Mouse (Mus musculus) MEL (cell line): ENCODE measurements at regions not wholly inside any gene's neighbourhood (a gene's known extent, or its start where the extent isn't known, plus 50 kb on each side); places are given as distances from the start of the nearest gene placed in this dataset.

Source experiments
- DNase-seq: peaks from one replicate; pipeline ENCODE4 v3.0.0; 2011; ENCODE audit warnings: low read depth, low spot score
- H3K27ac ChIP-seq: 2 replicates; pipeline ENCODE4 v1.5.1; 2012; ENCODE audit warnings: low read depth, mild to moderate bottlenecking, control low read depth, low read length, moderate library complexity; ENCODE audit not compliant: control insufficient read depth
- H3K27me3 ChIP-seq, 2 experiments: fragments of 150-350 bp in 1 of 2; sonication (generic) in 1 of 2; 2 replicates each; pipeline ENCODE4 v1.6.1; 2012; ENCODE audit warnings: low read length in 2 of 2, mild to moderate bottlenecking in 2 of 2, improper control_type of control experiment in 1 of 2, moderate library complexity in 1 of 2; ENCODE audit not compliant: insufficient read depth in 2 of 2, control insufficient read depth in 1 of 2
- H3K36me3 ChIP-seq, 2 experiments: 2 replicates each; pipeline ENCODE4 v1.6.1; 2012 to 2014; ENCODE audit warnings: low read length in 2 of 2, improper control_type of control experiment in 1 of 2, inconsistent platforms in 1 of 2, mild to moderate bottlenecking in 1 of 2; ENCODE audit not compliant: insufficient read depth in 2 of 2, control insufficient read depth in 1 of 2
- H3K4me1 ChIP-seq, 2 experiments: fragments of 150-350 bp in 1 of 2; sonication (generic) in 1 of 2; 2 replicates each; pipeline ENCODE4 v1.6.1; 2012; ENCODE audit warnings: low read length in 2 of 2, improper control_type of control experiment in 1 of 2, mild to moderate bottlenecking in 1 of 2; ENCODE audit not compliant: insufficient read depth in 2 of 2, control insufficient read depth in 1 of 2
- H3K4me3 ChIP-seq, 2 experiments: fragments of 150-350 bp in 1 of 2; sonication (generic) in 1 of 2; 2 replicates each; pipeline ENCODE4 v1.5.1; 2012; ENCODE audit warnings: low read depth in 2 of 2, low read length in 2 of 2, mild to moderate bottlenecking in 2 of 2, moderate library complexity in 2 of 2, control low read depth in 1 of 2, improper control_type of control experiment in 1 of 2; ENCODE audit not compliant: control insufficient read depth in 1 of 2, insufficient read depth in 1 of 2
- H3K79me2 ChIP-seq: 2 replicates; pipeline ENCODE4 v1.6.1; 2012; ENCODE audit warnings: mild to moderate bottlenecking, low read length, moderate library complexity; ENCODE audit not compliant: control insufficient read depth, poor library complexity, insufficient read depth
- H3K9ac ChIP-seq: 2 replicates; pipeline ENCODE4 v1.6.1; 2012; ENCODE audit warnings: low read depth, mild to moderate bottlenecking, control low read depth, low read length, moderate library complexity; ENCODE audit not compliant: control insufficient read depth, poor library complexity, severe bottlenecking
- H3K9me3 ChIP-seq: fragments of 150-350 bp; sonication (generic); replicated peaks from 2 replicates; pipeline ENCODE4 v1.6.1; 2012; ENCODE audit warnings: mild to moderate bottlenecking, low read length, improper control_type of control experiment, moderate library complexity; ENCODE audit not compliant: insufficient read depth
- EP300 ChIP-seq, 2 experiments: IDR thresholded peaks; 2 replicates each; pipeline ENCODE4 v1.6.1; 2011; ENCODE audit warnings: improper control_type of control experiment in 2 of 2, low read length in 2 of 2, low read depth in 1 of 2, mild to moderate bottlenecking in 1 of 2
- GATA1 ChIP-seq: IDR thresholded peaks from 2 replicates; pipeline ENCODE4 v1.6.1; 2011; ENCODE audit warnings: low read depth, low read length, improper control_type of control experiment
- JUND ChIP-seq: IDR thresholded peaks from 2 replicates; pipeline ENCODE4 v1.6.1; 2011; ENCODE audit warnings: low read depth, mild to moderate bottlenecking, improper control_type of control experiment, low read length
- MAFK ChIP-seq: IDR thresholded peaks from 2 replicates; pipeline ENCODE4 v1.6.1; 2011; ENCODE audit warnings: low read depth, mild to moderate bottlenecking, low read length, improper control_type of control experiment, borderline replicate concordance
- MAZ ChIP-seq: IDR thresholded peaks from 2 replicates; pipeline ENCODE4 v1.6.1; 2012; ENCODE audit warnings: low read depth, mild to moderate bottlenecking, inconsistent platforms, low read length, improper control_type of control experiment
- RCOR1 ChIP-seq: IDR thresholded peaks from 2 replicates; pipeline ENCODE4 v1.6.1; 2012; ENCODE audit warnings: low read depth, mild to moderate bottlenecking, inconsistent platforms, low read length, improper control_type of control experiment
- SIN3A ChIP-seq: IDR thresholded peaks from 2 replicates; pipeline ENCODE4 v1.6.1; 2012; ENCODE audit warnings: low read length, improper control_type of control experiment, inconsistent platforms
- TBP ChIP-seq: IDR thresholded peaks from 2 replicates; pipeline ENCODE4 v1.8.0; 2011; ENCODE audit warnings: low read depth, low read length, improper control_type of control experiment
- TCF12 ChIP-seq: IDR thresholded peaks from 2 replicates; pipeline ENCODE4 v1.6.1; 2014; ENCODE audit warnings: low read depth, mild to moderate bottlenecking, inconsistent platforms, low read length, improper control_type of control experiment, moderate library complexity
- USF1 ChIP-seq: IDR thresholded peaks from 2 replicates; pipeline ENCODE4 v1.6.1; 2014; ENCODE audit warnings: low read depth, mild to moderate bottlenecking, inconsistent platforms, low read length, improper control_type of control experiment, moderate library complexity
- USF2 ChIP-seq, 2 experiments: IDR thresholded peaks; 2 replicates each; pipeline ENCODE4 v1.6.1; 2011 to 2012; ENCODE audit warnings: improper control_type of control experiment in 2 of 2, low read length in 2 of 2, borderline replicate concordance in 1 of 2, inconsistent platforms in 1 of 2, low read depth in 1 of 2, mild to moderate bottlenecking in 1 of 2; ENCODE audit not compliant: insufficient read depth in 1 of 2
- ZC3H11A ChIP-seq: IDR thresholded peaks from 2 replicates; pipeline ENCODE4 v1.6.1; 2012; ENCODE audit warnings: low read depth, mild to moderate bottlenecking, inconsistent platforms, low read length, improper control_type of control experiment

DNA sequence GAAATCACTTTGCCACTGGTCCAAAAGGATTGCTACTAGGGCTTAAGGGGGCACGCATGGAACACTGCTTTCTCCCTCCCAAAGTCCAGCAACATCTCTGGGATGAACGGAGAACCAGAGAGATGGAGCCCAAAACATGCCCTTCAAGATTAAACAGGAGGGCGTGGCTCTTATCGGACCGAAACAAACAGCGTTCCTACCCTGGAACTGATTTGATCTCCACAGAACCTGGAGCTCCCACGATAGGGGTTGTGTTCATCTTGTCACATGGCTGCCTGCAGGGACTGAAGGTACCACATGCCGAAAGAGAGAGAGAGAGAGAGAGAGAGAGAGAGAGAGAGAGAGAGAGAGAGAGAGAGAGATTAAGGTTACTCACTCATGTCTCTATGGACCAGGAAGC lies 120.7 kb downstream of the Gm4791 start:
- H3K79me2 ChIP-seq = no peaks in the 10 kb centered on the region
- no peak overlapping the region for H3K9ac ChIP-seq
- H3K27me3 ChIP-seq = no peaks in the 10 kb centered on the region
- no peak for DNase-seq
- H3K36me3 ChIP-seq = no peaks in the 10 kb centered on the region; a peak in 1 of 4 replicates
- H3K4me3 ChIP-seq = no peak overlapping the region
- H3K9me3 ChIP-seq = no peaks in the 10 kb centered on the region
- no peaks in the 10 kb centered on the region; a peak in 1 of 4 replicates for H3K4me1 ChIP-seq
- no peak overlapping the region for H3K27ac ChIP-seq
- TF ChIP-seq GATA1 (peak; percentile 49; the same call in 1 of the 2 replicates), RCOR1 (0 out of 2 replicates have a peak, but pooled peaks have one; percentile 15), JUND (peak; percentile 84), EP300 (IDR thresholded peaks at IDR 0.05; ENCODE audit: low read depth in 1 of 2, low read length in 2 of 2) (peak in 1 of 2 experiments; percentile 53; a peak in 2 of 4 replicates), TCF12 (peak; percentile 57), MAZ (no peak)

DNA sequence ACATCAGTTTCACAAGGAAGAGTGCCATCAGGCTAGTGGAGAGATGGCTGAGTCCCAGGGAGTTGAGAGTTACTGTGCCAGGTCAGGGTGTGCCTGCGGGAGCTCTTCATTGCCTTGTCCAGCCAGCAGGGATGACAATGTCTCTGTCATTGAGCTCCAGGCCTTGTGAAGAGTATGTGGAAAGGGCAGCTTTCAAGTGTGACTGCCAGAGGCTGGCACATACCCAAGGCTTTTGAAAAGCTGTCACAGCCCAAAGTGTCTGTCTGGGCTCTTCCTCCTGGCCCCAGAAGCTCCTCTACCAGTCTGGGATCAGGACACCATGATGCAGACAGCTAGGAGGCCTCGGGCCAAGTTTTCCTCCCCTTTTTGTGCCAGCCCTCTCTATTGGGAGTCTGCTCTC lies 124.6 kb downstream of the Gm4791 start:
- Histone ChIP-seq H3K27me3 (no peaks in the 10 kb centered on the region), H3K4me3 (no peak overlapping the region), H3K27ac (no peak overlapping the region), H3K4me1 (peaks cover 0 to 10% of the 10 kb centered on the region in 2 experiments; a peak in 2 of 4 replicates), H3K36me3 (peaks cover 0 to 11% of the 10 kb centered on the region in 2 experiments; a peak in 2 of 4 replicates), H3K9ac (no peak overlapping the region), H3K79me2 (no peaks in the 10 kb centered on the region)
- DNase-seq = no peak
- TF ChIP-seq TCF12 = no peak
- no peak for TF ChIP-seq MAFK
- no peak for TF ChIP-seq USF1
- no peak for TF ChIP-seq SIN3A
- TF ChIP-seq USF2 (IDR thresholded peaks at IDR 0.05; ENCODE audit: borderline replicate concordance in 1 of 2, insufficient read depth in 1 of 2, low read depth in 1 of 2, low read length in 2 of 2) = no peak
- TF ChIP-seq JUND = no peak
- TF ChIP-seq GATA1 = no peak
- no peak for TF ChIP-seq ZC3H11A
- TF ChIP-seq, all 39 proteins: peak for 0
- H3K9me3 ChIP-seq = no peaks in the 10 kb centered on the region

DNA sequence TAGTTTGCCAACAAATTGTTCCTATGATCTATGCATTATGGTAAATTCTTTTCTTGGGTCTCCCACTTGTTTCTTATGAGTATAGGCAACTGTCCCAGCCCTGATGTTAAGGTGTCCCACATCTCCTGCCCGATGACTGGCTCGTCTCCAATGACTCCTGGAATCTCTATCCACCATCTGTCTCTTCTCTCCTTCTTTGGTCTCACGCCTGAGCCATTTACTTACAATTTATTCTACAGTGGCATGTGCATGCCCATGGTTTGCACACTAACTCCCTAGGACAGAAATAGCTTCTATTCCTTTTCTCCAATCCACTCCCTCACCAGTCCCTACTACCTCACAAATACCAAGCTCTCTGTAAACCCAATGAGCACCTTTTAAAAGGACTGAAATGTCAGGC lies 127.0 kb downstream of the Gm4791 start:
- H3K9ac ChIP-seq = no peak overlapping the region
- TF ChIP-seq SIN3A (no peak), TBP (no peak)
- no peak for DNase-seq
- peaks cover 0 to 19% of the 10 kb centered on the region in 2 experiments; a peak in 3 of 4 replicates for H3K4me1 ChIP-seq
- no peaks in the 10 kb centered on the region for H3K9me3 ChIP-seq
- no peaks in the 10 kb centered on the region for H3K79me2 ChIP-seq
- H3K27me3 ChIP-seq = no peaks in the 10 kb centered on the region
- H3K36me3 ChIP-seq = peaks cover 0 to 19% of the 10 kb centered on the region in 2 experiments; a peak in 2 of 4 replicates
- no peak overlapping the region for H3K27ac ChIP-seq
- H3K4me3 ChIP-seq = no peak overlapping the region
